24 mouse cellular contexts compared by ENCODE assay signal in genomic region chr13:67072786-67073185, GRCm38 (mm10). TPM values are rescaled to one million over a fixed set of nuclear protein-coding genes. Genes with fewer than 3 reads are reported as not detected.
A peak's percentile ranks its signal among the peaks of the same experiment; 100 is the strongest.
DNase-seq lines count a peak whose midpoint lies in the region; ATAC-seq and TF ChIP-seq lines count a peak whose summit lies in the region.
"Had no signal": no experiment of that assay in that cellular context is flagged by ENCODE, and none has a peak within 500 bp of the region (broad histone marks: within the 10 kb centered on the region; RNA-seq: fewer than 3 reads in every experiment).

No protein-coding gene starts in this region.

- ATAC-seq in liver, postnatal 0 days: no peak
- ATAC-seq: activated CD4-positive, CD25-positive, alpha-beta regulatory T cell, adult 4 months; CD4-positive, CD25-positive, alpha-beta regulatory T cell, adult 4 months; Patski had no signal

- no peak overlapping the region for H3K27ac ChIP-seq in liver, postnatal 0 days (ENCODE audit: low read depth)

- peaks cover 34% of the 10 kb centered on the region for H3K36me3 ChIP-seq in E14TG2a.4 (ENCODE audit: insufficient read depth, low read length)
- H3K36me3 ChIP-seq in liver, postnatal 0 days (replicated peaks; ENCODE audit: insufficient read depth, low read length): peaks cover 17% of the 10 kb centered on the region

- H3K9me3 ChIP-seq in E14TG2a.4 (ENCODE audit: low read length): peaks cover 9% of the 10 kb centered on the region
- H3K9me3 ChIP-seq in liver, postnatal 0 days (ENCODE audit: low read length): peaks cover 17% of the 10 kb centered on the region

- DNase-seq in R1 (ENCODE audit: low read depth, low spot score) (peak; percentile 77), ZHBTc4 (ENCODE audit: low read depth, low spot score) (peak; percentile 62)
- no peak for DNase-seq in cerebellum, postnatal 10 days
- DNase-seq in liver, postnatal 0 days: no peak
- no peak for DNase-seq in c-Kit-positive CD71-positive TER-119-positive erythroid progenitor cells, embryonic 14.5 days (ENCODE audit: low spot score)
- DNase-seq: adrenal gland, adult 2 months; adrenal gland, adult 8-10 months; adrenal gland, postnatal 10 days; adrenal gland, postnatal 14 days; adrenal gland, postnatal 25 days; adrenal gland, postnatal 36 days; B cell, adult 2 months; cerebellum, adult 11 months; cerebellum, adult 11-12 months; cerebellum, adult 18-20 months; cerebellum, adult 2 months; cerebellum, adult 8-10 months; cerebellum, adult 9-10 months; cerebellum, adult 9-11 months had no signal

- H3K4me1 ChIP-seq in E14TG2a.4 (replicated peaks; ENCODE audit: low read depth, low read length): 0 out of 2 replicates have a peak, but pooled peaks cover 3% of the 10 kb centered on the region
- no peaks in the 10 kb centered on the region for H3K4me1 ChIP-seq in liver, postnatal 0 days (ENCODE audit: insufficient read depth)

- peak overlapping the region; percentile 58 for H3K4me3 ChIP-seq in E14TG2a.4 (replicated peaks; ENCODE audit: low read length)
- no peak overlapping the region for H3K4me3 ChIP-seq in liver, postnatal 0 days (ENCODE audit: low read depth, low read length)

- WGBS in liver, postnatal 0 days (ENCODE audit: insufficient replicate concordance): 87% methylated on average over 2 of the region's 2 CpGs

- TF ChIP-seq CTCF in E14TG2a.4 (conservative IDR thresholded peaks at IDR 0.05; ENCODE audit: low read length): no peak
- TF ChIP-seq CTCF in liver, postnatal 0 days (IDR thresholded peaks at IDR 0.05; ENCODE audit: low read depth): no peak

- no peak for TF ChIP-seq EP300 in liver, postnatal 0 days (IDR thresholded peaks at IDR 0.05; ENCODE audit: low read depth)

- H3K4me2 ChIP-seq in liver, postnatal 0 days (ENCODE audit: low read depth, low read length): no peak overlapping the region

- no peaks in the 10 kb centered on the region for H3K27me3 ChIP-seq in E14TG2a.4 (ENCODE audit: insufficient read depth, low read length)
- H3K27me3 ChIP-seq in liver, postnatal 0 days (ENCODE audit: insufficient read depth, low read length): no peaks in the 10 kb centered on the region
- H3K27me3 ChIP-seq: CH12.LX, Patski had no signal

- no peak overlapping the region for H3K9ac ChIP-seq in liver, postnatal 0 days (replicated peaks)

RNA-seq across cellular contexts. Expression of gene Zfp712, which starts 11.8 kb away (rescaled TPM):
- polyA plus RNA-seq in liver, postnatal 0 days (2015; fragmentation: Nextera tagmentation; extraction: Ambion mirVana): 0.41 and 0.59 TPM in 2 replicates

RNA-seq across cellular contexts. Expression of gene Zfp708, which starts 25.0 kb away (rescaled TPM):
- polyA plus RNA-seq in liver, postnatal 0 days (2015; fragmentation: Nextera tagmentation; extraction: Ambion mirVana): 0.66 and 0.78 TPM in 2 replicates
- polyA plus RNA-seq: adrenal gland, adult 2 months had no signal

RNA-seq across cellular contexts. Expression of gene Gm28557, which starts 35.6 kb away (rescaled TPM):
- polyA plus RNA-seq in liver, postnatal 0 days (2015; fragmentation: Nextera tagmentation; extraction: Ambion mirVana): 1.4 and 2.2 TPM in 2 replicates

RNA-seq across cellular contexts. Expression of gene Rslcan18, which starts 43.3 kb away (rescaled TPM):
- 0.13 and 0.18 TPM in 2 replicates for polyA plus RNA-seq in liver, postnatal 0 days (2015; fragmentation: Nextera tagmentation; extraction: Ambion mirVana)

RNA-seq across cellular contexts. Expression of gene Zfp759, which starts 48.7 kb away (rescaled TPM):
- 0.40 and 0.56 TPM in 2 replicates for polyA plus RNA-seq in liver, postnatal 0 days (2015; fragmentation: Nextera tagmentation; extraction: Ambion mirVana)
- polyA plus RNA-seq: adrenal gland, adult 2 months had no signal

Comparison
In these comparisons a context has a peak if more than half of its experiments do, and no peak if none do; other contexts are left out.
1. DNase-seq: peak in R1 (single experiment) and ZHBTc4 (single experiment); none in cerebellum, postnatal 10 days (0 of 2), liver, postnatal 0 days (single experiment) and c-Kit-positive CD71-positive TER-119-positive erythroid progenitor cells, embryonic 14.5 days (single experiment).